Mouse (Mus musculus) lung, postnatal 0 days (tissue): ENCODE results near the gene Zfr. TPM values are rescaled to one million over a fixed set of nuclear protein-coding genes. Genes with fewer than 3 reads are reported as not detected.
A peak's percentile ranks its signal among the peaks of the same experiment; 100 is the strongest.

Experiments used
- ATAC-seq: fragments of 200-750 bp; cut with Nextera tagmentation; 2 replicates; pipeline ENCODE4 v1.8.0; 2017; ENCODE audit warnings: moderate library complexity
- DNase-seq: peaks from one replicate; pipeline ENCODE4 v3.0.0-alpha.2; 2016; ENCODE audit warnings: low spot score
- H3K27ac ChIP-seq: fragments of 300-500 bp; sonication (generic); 2 replicates; pipeline ENCODE4 v1.5.1; 2014; ENCODE audit warnings: antibody characterized with exemption, mild to moderate bottlenecking, low read length, mixed read lengths
- H3K27me3 ChIP-seq: fragments of 300-500 bp; sonication (generic); replicated peaks from 2 replicates; pipeline ENCODE4 v1.6.1; 2014; ENCODE audit warnings: low read length, mixed read lengths; ENCODE audit not compliant: insufficient read depth
- H3K36me3 ChIP-seq: fragments of 300-500 bp; sonication (generic); 2 replicates; pipeline ENCODE4 v1.6.1; 2014; ENCODE audit warnings: low read length, mixed read lengths; ENCODE audit not compliant: insufficient read depth
- H3K4me1 ChIP-seq: fragments of 300-500 bp; sonication (generic); 2 replicates; pipeline ENCODE4 v1.6.1; 2014; ENCODE audit warnings: antibody characterized with exemption, low read depth, low read length, mixed read lengths; ENCODE audit not compliant: insufficient read depth
- H3K4me2 ChIP-seq: fragments of 300-500 bp; sonication (generic); replicated peaks from 2 replicates; pipeline ENCODE4 v1.6.1; 2014; ENCODE audit warnings: low read depth, mild to moderate bottlenecking, low read length, moderate library complexity, mixed read lengths
- H3K4me3 ChIP-seq: fragments of 300-500 bp; sonication (generic); 2 replicates; pipeline ENCODE4 v1.5.1; 2014; ENCODE audit warnings: low read depth, low read length
- H3K9ac ChIP-seq: fragments of 300-500 bp; sonication (generic); replicated peaks from 2 replicates; pipeline ENCODE4 v1.6.1; 2014; ENCODE audit warnings: low read depth, mild to moderate bottlenecking
- H3K9me3 ChIP-seq: fragments of 300-500 bp; sonication (generic); 2 replicates; pipeline ENCODE4 v1.6.1; 2016; ENCODE audit warnings: low read length, mixed read lengths
- CTCF ChIP-seq: IDR thresholded peaks from 2 replicates; pipeline ENCODE4 v1.5.1; 2016; ENCODE audit warnings: antibody characterized with exemption, mild to moderate bottlenecking
- EP300 ChIP-seq: IDR thresholded peaks from 2 replicates; pipeline ENCODE4 v1.6.1; 2016; ENCODE audit warnings: antibody characterized with exemption, mild to moderate bottlenecking, control low read depth
- WGBS: fragments of 180-500 bp; shearing (Covaris S2); extraction: QIAGEN DNeasy Blood & Tissue Kit; methylation state at CpG from one replicate; pipeline ENCODE4 v1.1.7; 2014; 5-methylcytosine and 5-hydroxymethylcytosine counted together
- polyA plus RNA-seq: library from polyadenylated mRNA; unstranded; fragments of >200 nt; fragmentation: Nextera tagmentation; extraction: Ambion mirVana; gene quantifications from 2 replicates; pipeline ENCODE4 v1.2.1, GENCODE M21; 2015

Gene Zfr
- polyA plus RNA-seq, 1 experiment from 2014 or later, result 91.9 TPM

DNA sequence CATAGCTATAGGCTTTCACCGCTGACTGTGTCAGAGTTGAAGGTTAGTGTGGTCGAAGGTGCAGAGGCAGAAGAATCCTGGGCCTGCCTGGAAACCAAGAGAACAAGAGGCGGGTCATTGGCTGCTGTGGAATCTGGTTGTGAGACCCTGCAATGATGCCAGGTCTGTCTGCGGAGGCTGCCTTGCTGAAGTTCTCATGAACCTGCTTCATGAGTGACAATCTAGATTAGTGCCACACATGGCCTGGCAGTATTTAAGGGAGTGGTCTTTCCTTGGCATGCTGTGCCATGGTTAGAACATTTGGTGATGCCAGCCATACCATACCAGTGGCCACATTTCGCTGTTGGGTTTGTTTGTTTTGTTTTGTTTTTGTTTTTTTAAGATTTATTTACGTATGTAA, 105.8 kb downstream of the Zfr start:
- no peak overlapping the region for H3K27ac ChIP-seq
- TF ChIP-seq EP300 (no peak), CTCF (no peak)
- ATAC-seq (no peak), DNase-seq (no peak)
- H3K9me3 ChIP-seq, result no peaks in the 10 kb centered on the region
- H3K36me3 ChIP-seq, result no peaks in the 10 kb centered on the region
- no peak overlapping the region for H3K4me3 ChIP-seq
- no peak overlapping the region for H3K4me2 ChIP-seq
- 86% methylated on average over 6 of the region's 6 CpGs for WGBS
- H3K4me1 ChIP-seq, result no peaks in the 10 kb centered on the region; the same call in 1 of the 2 replicates
- H3K9ac ChIP-seq, result no peak overlapping the region
- H3K27me3 ChIP-seq, result no peaks in the 10 kb centered on the region

DNA sequence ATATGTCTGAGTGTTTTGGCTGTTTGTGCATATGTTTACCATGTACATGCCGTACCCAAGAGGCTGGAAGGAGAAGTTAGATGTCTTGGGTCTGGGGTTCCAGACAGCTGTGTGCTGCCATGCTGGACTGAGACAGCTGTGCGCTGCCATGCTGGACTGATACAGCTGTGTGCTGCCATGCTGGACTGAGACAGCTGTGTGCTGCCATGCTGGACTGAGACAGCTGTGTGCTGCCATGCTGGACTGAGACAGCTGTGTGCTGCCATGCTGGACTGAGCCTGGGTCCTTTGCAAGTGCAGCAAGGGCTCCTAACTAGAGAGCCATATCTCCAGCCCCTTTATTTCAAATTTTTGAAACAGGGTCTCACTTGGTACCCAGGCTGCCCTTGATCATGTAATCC, 106.6 kb downstream of the Zfr start:
- Histone ChIP-seq H3K4me2 (no peak overlapping the region), H3K9ac (no peak overlapping the region), H3K36me3 (no peaks in the 10 kb centered on the region), H3K4me1 (no peaks in the 10 kb centered on the region; the same call in 1 of the 2 replicates), H3K9me3 (no peaks in the 10 kb centered on the region), H3K4me3 (no peak overlapping the region), H3K27me3 (no peaks in the 10 kb centered on the region), H3K27ac (no peak overlapping the region)
- no peak for TF ChIP-seq EP300
- TF ChIP-seq CTCF, result no peak
- DNase-seq (no peak), ATAC-seq (no peak)
- 85% methylated on average over 2 of the region's 2 CpGs for WGBS

DNA sequence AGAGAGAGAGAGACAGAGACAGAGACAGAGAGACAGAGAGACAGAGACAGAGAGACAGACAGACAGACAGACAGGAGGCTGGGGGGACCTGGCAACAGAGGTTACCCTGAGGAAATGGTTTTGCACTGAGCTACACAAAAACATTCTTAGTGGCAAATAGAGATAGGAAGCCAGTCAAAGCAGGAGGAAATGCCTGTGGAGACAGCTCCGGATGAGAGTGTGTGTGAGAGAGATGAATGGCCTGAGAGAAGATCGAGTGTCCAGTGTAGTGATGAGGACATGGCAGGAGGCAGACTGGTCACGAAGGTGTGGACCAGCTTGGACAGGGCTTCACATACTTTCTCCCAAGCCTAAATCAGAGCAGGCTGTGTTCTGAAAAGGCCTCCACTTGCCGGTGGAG, 107.4 kb downstream of the Zfr start:
- Histone ChIP-seq H3K27ac (no peak overlapping the region), H3K4me1 (peaks cover 3% of the 10 kb centered on the region), H3K27me3 (no peaks in the 10 kb centered on the region), H3K4me3 (no peak overlapping the region), H3K9ac (no peak overlapping the region), H3K9me3 (no peaks in the 10 kb centered on the region), H3K36me3 (no peaks in the 10 kb centered on the region), H3K4me2 (no peak overlapping the region)
- no peak for TF ChIP-seq CTCF
- no peak for TF ChIP-seq EP300
- 23% methylated on average over 4 of the region's 4 CpGs for WGBS
- peak; percentile 37 for ATAC-seq
- DNase-seq, result no peak

DNA sequence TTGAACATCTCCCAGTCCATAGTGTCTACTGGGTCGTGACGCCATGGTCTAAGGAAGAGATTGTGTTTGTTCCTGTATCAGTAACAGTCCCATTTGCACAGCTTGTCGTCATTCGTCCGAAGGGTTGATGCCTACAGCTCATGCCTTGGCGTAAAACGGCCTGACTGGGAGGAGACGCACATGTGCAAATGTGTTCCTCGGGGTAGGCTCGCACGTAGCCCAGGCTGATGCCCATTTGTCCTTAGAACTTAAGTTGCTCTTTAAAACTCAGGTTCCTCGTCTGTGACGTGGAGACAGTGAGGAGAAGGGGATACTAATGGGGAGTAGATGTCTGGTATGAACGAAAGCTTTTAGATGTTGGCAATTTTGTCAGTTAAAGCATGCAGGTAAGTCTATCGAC, 109.3 kb downstream of the Zfr start:
- 89% methylated on average over 15 of the region's 15 CpGs for WGBS
- Histone ChIP-seq H3K36me3 (no peaks in the 10 kb centered on the region), H3K27me3 (no peaks in the 10 kb centered on the region), H3K9ac (no peak overlapping the region), H3K9me3 (no peaks in the 10 kb centered on the region), H3K4me2 (no peak overlapping the region), H3K27ac (no peak overlapping the region), H3K4me3 (no peak overlapping the region), H3K4me1 (peaks cover 6% of the 10 kb centered on the region)
- no peak for TF ChIP-seq EP300
- TF ChIP-seq CTCF, result no peak
- DNase-seq (no peak), ATAC-seq (no peak)

DNA sequence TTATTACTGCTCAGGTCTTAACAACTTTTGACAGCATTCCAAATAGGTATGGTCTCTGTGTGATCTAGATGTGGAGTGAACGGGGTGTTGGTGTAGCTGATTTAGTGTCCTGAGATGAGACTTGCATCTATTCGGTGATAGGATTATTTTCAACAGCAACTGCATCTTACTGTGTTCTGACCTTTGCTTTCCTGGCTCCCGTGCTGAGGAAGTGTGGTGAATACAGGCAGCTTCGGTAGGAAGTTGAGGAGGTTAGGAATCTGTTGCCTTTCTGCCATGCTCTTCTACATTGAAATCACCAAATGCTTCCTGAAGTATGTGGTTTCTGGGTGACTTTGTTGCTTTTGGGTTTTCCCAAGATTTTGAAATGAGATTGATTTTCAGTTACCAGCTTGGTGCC, 109.7 kb downstream of the Zfr start:
- Histone ChIP-seq H3K9ac (no peak overlapping the region), H3K4me2 (no peak overlapping the region), H3K9me3 (no peaks in the 10 kb centered on the region), H3K36me3 (no peaks in the 10 kb centered on the region), H3K27me3 (no peaks in the 10 kb centered on the region), H3K4me3 (no peak overlapping the region), H3K27ac (no peak overlapping the region), H3K4me1 (peaks cover 6% of the 10 kb centered on the region)
- ATAC-seq (no peak), DNase-seq (no peak)
- 54% methylated on average over 4 of the region's 4 CpGs for WGBS
- TF ChIP-seq EP300 (no peak), CTCF (no peak)

DNA sequence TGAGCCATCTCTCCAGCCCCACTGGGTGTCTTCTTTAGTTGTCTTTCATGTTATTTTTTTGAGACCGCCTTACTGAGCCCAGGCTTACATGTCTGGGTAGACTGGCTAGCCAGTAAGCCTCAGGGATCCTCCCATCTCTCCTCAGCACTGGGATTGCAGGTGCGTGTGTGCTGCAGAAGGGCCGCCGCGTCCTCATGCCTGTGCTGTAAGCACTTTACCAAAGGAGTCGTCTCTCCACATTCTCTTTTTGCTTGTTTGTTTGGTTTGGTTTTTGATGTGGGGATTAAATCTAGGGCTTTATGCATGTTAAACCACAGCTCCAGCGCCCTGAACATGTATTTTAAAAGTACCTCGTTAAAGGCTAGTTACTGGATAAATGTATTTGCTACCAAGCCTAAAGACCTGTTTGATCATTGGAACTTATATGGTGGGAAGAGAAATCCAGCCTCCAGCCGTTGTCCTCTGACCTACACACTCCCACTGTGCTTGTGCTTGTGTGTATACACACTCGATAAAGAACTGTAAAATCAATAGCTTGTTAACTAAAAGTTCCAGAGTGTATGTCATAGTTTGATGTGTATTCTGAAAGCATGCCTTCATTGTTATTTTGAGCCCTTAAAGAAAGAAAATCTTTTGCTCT, 112.1 kb downstream of the Zfr start:
- 52% methylated on average over 10 of the region's 10 CpGs for WGBS
- Histone ChIP-seq H3K9ac (no peak overlapping the region), H3K36me3 (no peaks in the 10 kb centered on the region), H3K4me3 (no peak overlapping the region), H3K9me3 (no peaks in the 10 kb centered on the region), H3K27ac (peak overlapping the region; percentile 14; the same call in 1 of the 2 replicates), H3K4me2 (no peak overlapping the region), H3K4me1 (peaks cover 12% of the 10 kb centered on the region), H3K27me3 (no peaks in the 10 kb centered on the region)
- DNase-seq (no peak), ATAC-seq (no peak)
- no peak for TF ChIP-seq EP300
- TF ChIP-seq CTCF, result no peak
